Mouse (Mus musculus): ENCODE measurements around the gene Rhpn2. TPM values are rescaled to one million over a fixed set of nuclear protein-coding genes. Genes with fewer than 3 reads are reported as not detected.
A peak's percentile ranks its signal among the peaks of the same experiment; 100 is the strongest.
"Not testable (repeated sequence)": the region's sequence is repeated elsewhere in the genome, so short reads cannot be mapped to it uniquely, and the experiment has no call there.

The Rhpn2 gene
- polyA plus RNA-seq, 1 experiment from 2014 or later, result 3.6 TPM

DNA sequence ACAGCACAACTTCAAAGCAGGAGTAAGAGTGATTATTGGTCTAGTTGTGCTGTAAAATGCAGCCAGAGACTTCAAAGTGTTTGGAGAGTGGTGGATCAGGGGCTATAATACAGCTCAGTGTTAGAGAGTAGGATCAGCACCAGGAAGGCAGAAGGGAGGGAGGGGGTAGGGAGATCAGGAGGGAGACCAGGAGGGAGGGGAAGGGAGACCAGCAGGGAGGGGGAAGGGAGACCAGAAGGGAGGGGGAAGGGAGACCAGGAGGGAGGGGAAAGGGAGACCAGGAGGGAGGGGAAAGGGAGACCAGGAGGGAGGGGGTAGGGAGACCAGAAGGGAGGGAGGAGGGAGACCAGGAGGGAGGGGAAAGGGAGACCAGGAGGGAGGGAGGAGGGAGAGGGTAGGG, 19.8 kb upstream of the Rhpn2 start:
- Histone ChIP-seq H3K4me3 (ENCODE audit: low read depth, low read length) (no peak overlapping the region), H3K4me1 (ENCODE audit: insufficient read depth) (no peaks in the 10 kb centered on the region), H3K9ac (no peak overlapping the region), H3K9me3 (ENCODE audit: low read depth, low read length) (no peaks in the 10 kb centered on the region), H3K27ac (ENCODE audit: low read depth) (no peak overlapping the region), H3K4me2 (no peak overlapping the region), H3K27me3 (ENCODE audit: insufficient read depth, low read length) (no peaks in the 10 kb centered on the region), H3K36me3 (ENCODE audit: insufficient read depth) (peaks cover 8% of the 10 kb centered on the region)
- no peak for TF ChIP-seq CTCF (IDR thresholded peaks at IDR 0.05; ENCODE audit: low read depth)
- no peak for ATAC-seq (ENCODE audit: insufficient read depth)
- DNase-seq, result no peak

DNA sequence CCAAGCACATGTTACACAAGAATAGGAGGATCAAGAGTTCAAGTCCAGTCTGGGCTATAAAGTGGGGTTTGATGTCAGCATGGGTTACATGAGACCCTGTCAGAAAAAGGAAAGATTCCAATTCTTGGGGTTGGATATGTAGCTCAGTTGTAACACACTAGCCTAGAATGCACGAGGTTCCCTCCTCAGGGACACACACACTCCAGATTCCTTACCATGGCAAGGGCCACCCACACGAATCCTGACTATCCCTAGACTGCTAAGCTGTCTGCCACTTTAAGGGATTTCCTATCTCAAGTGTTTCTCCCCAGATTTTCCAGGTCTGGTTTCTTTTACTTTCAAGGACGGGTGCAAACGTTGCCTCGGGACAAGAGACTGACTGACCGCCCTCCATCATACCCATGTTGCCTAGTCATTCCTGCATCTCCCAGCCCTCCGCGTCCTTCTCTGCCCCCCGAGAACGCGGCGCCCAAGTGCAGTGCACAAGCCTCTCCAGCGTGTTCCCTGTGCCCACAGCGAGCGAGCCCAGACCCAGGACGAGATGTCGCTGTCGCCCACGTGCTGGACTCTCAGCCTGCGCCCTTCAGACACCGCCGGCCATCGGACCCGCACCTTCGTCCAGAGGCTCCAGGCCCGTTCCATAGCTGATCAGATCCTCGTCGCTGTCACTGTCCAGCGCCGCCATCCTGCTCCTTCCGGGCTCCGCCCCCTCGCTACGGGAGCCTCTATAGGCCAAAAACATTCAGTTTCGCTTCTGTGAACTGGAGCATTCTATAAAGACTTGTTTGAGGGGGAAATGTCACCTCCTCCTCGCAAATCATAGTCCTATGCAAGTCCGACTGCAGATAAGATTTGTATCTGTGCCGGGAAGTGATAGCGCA, 16.0 kb upstream of the Rhpn2 start, which contains the start of gene Gpatch1:
Gene Gpatch1, minus strand, starts transcription at position 712 of the 881 bp plus-strand sequence.
- peak within 1 kb of the TSS; percentile 66 for H3K4me2 ChIP-seq
- peak within 1 kb of the TSS; percentile 76 for H3K9ac ChIP-seq
- under 1% methylated on average over 39 of the region's 39 CpGs for WGBS
- ATAC-seq (ENCODE audit: insufficient read depth) (peak; percentile 90; the same call in 1 of the 2 replicates), DNase-seq (peak; percentile 98)
- no peak within 1 kb of the TSS for H3K27ac ChIP-seq (ENCODE audit: low read depth)
- no peaks in the 10 kb centered on the region for H3K27me3 ChIP-seq (ENCODE audit: insufficient read depth, low read length)
- peak within 1 kb of the TSS; percentile 80 for H3K4me3 ChIP-seq (ENCODE audit: low read depth, low read length)
- no peaks in the 10 kb centered on the region for H3K4me1 ChIP-seq (ENCODE audit: insufficient read depth)
- H3K36me3 ChIP-seq (ENCODE audit: insufficient read depth), result no peaks in the 10 kb centered on the region
- TF ChIP-seq CTCF (IDR thresholded peaks at IDR 0.05; ENCODE audit: low read depth), result no peak
- no peaks in the 10 kb centered on the region for H3K9me3 ChIP-seq (ENCODE audit: low read depth, low read length)

DNA sequence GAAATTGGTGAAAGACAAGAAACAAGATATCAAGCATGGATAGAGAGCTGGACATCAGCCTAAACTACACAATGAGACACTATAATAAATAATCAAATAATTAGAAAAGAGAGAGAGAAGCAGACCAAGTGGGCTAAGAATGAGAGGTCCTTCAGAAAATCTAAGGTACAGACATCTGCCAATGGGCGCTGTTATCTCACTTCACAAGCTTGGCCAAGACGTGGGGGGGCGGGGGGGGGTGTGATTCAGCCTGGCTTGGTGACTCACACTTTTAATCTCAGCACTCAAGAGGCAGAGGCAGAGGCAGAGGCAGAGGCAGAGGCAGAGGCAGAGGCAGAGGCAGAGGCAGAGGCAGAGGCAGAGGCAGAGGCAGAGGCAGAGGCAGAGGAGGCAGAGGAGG, 14.7 kb upstream of the Rhpn2 start:
- DNase-seq; H3K36me3 ChIP-seq (ENCODE audit: insufficient read depth); H3K4me2 ChIP-seq; H3K9me3 ChIP-seq (ENCODE audit: low read depth, low read length); H3K9ac ChIP-seq; H3K4me3 ChIP-seq (ENCODE audit: low read depth, low read length); ATAC-seq (ENCODE audit: insufficient read depth); H3K4me1 ChIP-seq (ENCODE audit: insufficient read depth); H3K27me3 ChIP-seq (ENCODE audit: insufficient read depth, low read length); H3K27ac ChIP-seq (ENCODE audit: low read depth): not testable (repeated sequence)
- WGBS, result 60% methylated on average over 3 of the region's 3 CpGs

DNA sequence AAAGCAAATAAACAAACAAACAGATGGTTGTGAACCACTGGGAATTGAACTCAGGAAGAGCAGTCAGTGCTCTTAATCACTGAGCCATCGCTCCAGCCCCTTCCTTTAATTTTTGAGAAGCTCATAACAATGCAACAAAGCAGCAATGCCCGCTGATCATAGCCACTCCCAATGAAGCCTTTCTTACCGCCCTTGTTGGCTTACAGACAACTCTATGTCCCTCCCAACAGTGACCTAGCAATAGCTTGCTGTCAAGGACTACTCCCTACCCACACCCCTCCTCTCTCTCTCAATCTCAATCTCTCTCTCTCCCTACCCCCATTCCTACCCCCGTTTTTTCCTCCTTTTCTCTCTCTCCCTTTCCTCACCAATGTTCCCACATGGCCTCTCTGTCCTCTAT, 14.2 kb upstream of the Rhpn2 start:
- 73% methylated on average over 4 of the region's 4 CpGs for WGBS
- DNase-seq (no peak), ATAC-seq (ENCODE audit: insufficient read depth) (no peak)
- Histone ChIP-seq H3K27ac (ENCODE audit: low read depth) (no peak overlapping the region), H3K36me3 (ENCODE audit: insufficient read depth) (no peaks in the 10 kb centered on the region), H3K9ac (no peak overlapping the region), H3K27me3 (ENCODE audit: insufficient read depth, low read length) (no peaks in the 10 kb centered on the region), H3K9me3 (ENCODE audit: low read depth, low read length) (no peaks in the 10 kb centered on the region), H3K4me2 (no peak overlapping the region), H3K4me3 (ENCODE audit: low read depth, low read length) (no peak overlapping the region), H3K4me1 (ENCODE audit: insufficient read depth) (no peaks in the 10 kb centered on the region)
- no peak for TF ChIP-seq CTCF (IDR thresholded peaks at IDR 0.05; ENCODE audit: low read depth)

DNA sequence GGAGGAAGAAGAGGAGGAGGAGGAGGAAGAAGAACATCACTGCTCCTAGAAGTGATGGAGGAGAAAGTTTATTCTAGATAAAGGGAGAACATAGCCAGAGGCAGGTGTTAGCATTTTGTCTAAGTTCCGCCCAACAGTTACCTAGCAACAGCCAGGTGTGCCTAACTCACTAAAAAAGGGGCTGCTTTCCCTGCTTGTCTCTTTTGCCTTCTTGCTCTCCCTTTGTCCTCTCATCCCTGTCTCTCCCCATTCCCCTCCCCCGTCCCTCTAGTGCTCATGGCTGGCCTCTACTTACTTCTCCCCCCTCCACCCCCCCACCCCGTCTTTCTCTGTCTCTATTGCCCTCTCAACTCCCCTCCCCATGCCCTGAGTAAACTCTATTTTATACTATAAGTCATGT, 11.8 kb upstream of the Rhpn2 start:
- ATAC-seq (ENCODE audit: insufficient read depth), result no peak
- no peaks in the 10 kb centered on the region for H3K4me1 ChIP-seq (ENCODE audit: insufficient read depth)
- no peak for TF ChIP-seq CTCF (IDR thresholded peaks at IDR 0.05; ENCODE audit: low read depth)
- no peak for DNase-seq
- 53% methylated on average over 3 of the region's 3 CpGs for WGBS
- H3K4me3 ChIP-seq (ENCODE audit: low read depth, low read length), result no peak overlapping the region
- no peaks in the 10 kb centered on the region for H3K27me3 ChIP-seq (ENCODE audit: insufficient read depth, low read length)
- no peaks in the 10 kb centered on the region for H3K36me3 ChIP-seq (ENCODE audit: insufficient read depth)
- no peak overlapping the region for H3K9ac ChIP-seq
- H3K27ac ChIP-seq (ENCODE audit: low read depth), result no peak overlapping the region
- no peak overlapping the region for H3K4me2 ChIP-seq
- no peaks in the 10 kb centered on the region for H3K9me3 ChIP-seq (ENCODE audit: low read depth, low read length)

DNA sequence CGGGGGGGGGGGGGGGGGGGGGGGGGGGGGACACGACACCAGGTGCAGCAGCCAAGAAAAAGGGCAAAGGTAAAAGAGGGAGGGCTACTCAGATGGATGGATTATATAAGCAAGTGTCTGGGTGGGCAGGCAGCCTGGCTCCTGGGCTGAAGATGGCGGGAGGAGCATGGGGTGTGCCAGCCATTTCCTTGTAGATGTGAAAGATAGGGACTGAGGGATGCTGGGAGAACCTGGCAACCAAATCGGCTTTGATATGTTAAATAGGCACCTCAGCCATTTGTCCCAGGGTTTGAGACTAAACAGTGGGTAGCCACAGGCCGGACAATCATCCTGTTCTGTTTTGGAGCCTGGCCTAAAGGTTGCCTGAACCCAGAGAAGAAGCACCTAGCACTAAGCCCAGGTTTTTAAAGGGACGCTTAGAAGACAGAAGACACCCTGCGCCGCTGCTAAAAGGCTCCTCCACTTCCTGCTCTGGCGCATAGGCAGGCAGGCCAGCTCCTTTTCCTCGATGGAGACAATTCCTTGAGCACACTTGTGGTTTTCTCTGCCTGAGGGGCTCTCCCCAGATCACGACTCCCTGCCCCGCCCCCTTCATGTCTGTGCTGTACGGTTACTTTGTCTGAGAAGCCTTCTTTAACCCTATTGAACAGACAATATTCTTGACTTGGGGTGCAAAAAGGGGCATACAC, 11.1 kb upstream of the Rhpn2 start:
- Histone ChIP-seq H3K9me3 (ENCODE audit: low read depth, low read length) (no peaks in the 10 kb centered on the region), H3K4me1 (ENCODE audit: insufficient read depth) (no peaks in the 10 kb centered on the region), H3K4me2 (0 out of 2 replicates have a peak overlapping the region, but pooled peaks have one; percentile 18), H3K9ac (no peak overlapping the region), H3K27ac (ENCODE audit: low read depth) (no peak overlapping the region), H3K27me3 (ENCODE audit: insufficient read depth, low read length) (no peaks in the 10 kb centered on the region), H3K36me3 (ENCODE audit: insufficient read depth) (no peaks in the 10 kb centered on the region), H3K4me3 (ENCODE audit: low read depth, low read length) (no peak overlapping the region)
- no peak for DNase-seq
- no peak for ATAC-seq (ENCODE audit: insufficient read depth)
- 11% methylated on average over 12 of the region's 13 CpGs for WGBS
- no peak for TF ChIP-seq CTCF (IDR thresholded peaks at IDR 0.05; ENCODE audit: low read depth)

DNA sequence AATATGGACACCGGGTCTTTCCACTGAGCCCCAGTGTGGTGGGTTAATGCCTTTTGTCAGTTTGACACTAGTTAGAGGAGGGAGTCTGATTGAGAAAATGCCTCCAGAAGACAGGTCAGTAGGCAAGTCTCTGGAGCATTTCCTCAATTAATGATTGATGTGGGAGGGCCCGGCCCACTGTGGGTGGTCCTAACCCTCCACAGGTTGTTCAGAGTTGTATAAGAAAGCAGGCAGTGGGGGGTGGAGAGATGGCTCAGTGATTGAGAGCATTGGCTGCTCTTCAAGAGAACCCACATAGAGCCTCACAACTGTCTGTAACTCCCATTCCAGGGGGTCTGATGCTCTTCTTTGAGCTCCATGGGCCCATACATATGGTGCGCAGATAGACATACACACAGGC, 2.4 kb upstream of the Rhpn2 start:
- H3K36me3 ChIP-seq (ENCODE audit: insufficient read depth), result no peaks in the 10 kb centered on the region
- no peak for DNase-seq
- peaks cover 22% of the 10 kb centered on the region for H3K27me3 ChIP-seq (ENCODE audit: insufficient read depth, low read length)
- H3K9ac ChIP-seq, result no peak overlapping the region
- H3K4me3 ChIP-seq (ENCODE audit: low read depth, low read length), result no peak overlapping the region
- H3K4me2 ChIP-seq, result no peak overlapping the region
- no peaks in the 10 kb centered on the region for H3K4me1 ChIP-seq (ENCODE audit: insufficient read depth)
- no peak for ATAC-seq (ENCODE audit: insufficient read depth)
- WGBS, result 61% methylated on average over 3 of the region's 3 CpGs
- H3K27ac ChIP-seq (ENCODE audit: low read depth), result no peak overlapping the region
- H3K9me3 ChIP-seq (ENCODE audit: low read depth, low read length), result no peaks in the 10 kb centered on the region
- TF ChIP-seq CTCF (IDR thresholded peaks at IDR 0.05; ENCODE audit: low read depth), result no peak
